In genomic region chr10:77084568-77084967, GRCm38 (mm10) we compare ENCODE assay signal across 17 mouse cellular contexts. TPM values are rescaled to one million over a fixed set of nuclear protein-coding genes. Genes with fewer than 3 reads are reported as not detected.
DNase-seq lines count a peak whose midpoint lies in the region; ATAC-seq and TF ChIP-seq lines count a peak whose summit lies in the region.
"Had no signal": no experiment of that assay in that cellular context is flagged by ENCODE, and none has a peak within 500 bp of the region (broad histone marks: within the 10 kb centered on the region; RNA-seq: fewer than 3 reads in every experiment).

No protein-coding gene starts in this region.

- no peak for TF ChIP-seq POLR2A in heart, adult 2 months (IDR thresholded peaks at IDR 0.05; ENCODE audit: insufficient read depth, low read depth, low read length)

- ATAC-seq in lung, postnatal 0 days: peak; percentile 38; the same call in 1 of the 2 replicates
- ATAC-seq: intestine, postnatal 0 days had no signal

- no peak overlapping the region for H3ac ChIP-seq in C2C12 (ENCODE audit: control insufficient read depth, insufficient read length, low read depth)

- H3K4me3 ChIP-seq in heart, adult 2 months: no peak overlapping the region
- H3K4me3 ChIP-seq in lung, postnatal 0 days (ENCODE audit: low read depth, low read length): no peak overlapping the region
- H3K4me3 ChIP-seq in C2C12 (ENCODE audit: insufficient read depth, poor library complexity, severe bottlenecking): no peak overlapping the region
- H3K4me3 ChIP-seq: embryonic facial prominence, embryonic 13.5 days; forebrain, embryonic 12.5 days; heart, embryonic 15.5 days; hindbrain, embryonic 15.5 days had no signal

- peaks cover 10% of the 10 kb centered on the region for H3K79me3 ChIP-seq in C2C12 (ENCODE audit: low read depth)

- TF ChIP-seq CTCF in heart, adult 2 months (IDR thresholded peaks at IDR 0.05): no peak
- TF ChIP-seq CTCF in lung, postnatal 0 days (IDR thresholded peaks at IDR 0.05): no peak
- no peak for TF ChIP-seq CTCF in C2C12 (IDR thresholded peaks at IDR 0.05; ENCODE audit: control insufficient read depth, insufficient read depth, insufficient read length)

- intact Hi-C loops in heart, postnatal 10 days (cut with DNase I): loop anchor here (5.0 to 10.0 kb wide), 2 partner anchors 268 to 420 kb away; no protein-coding TSS in a partner anchor
- intact Hi-C loops in heart, adult 2 months (cut with DNase I): no loop called here

- H3K4me1 ChIP-seq in heart, adult 2 months (ENCODE audit: control insufficient read depth, insufficient read depth, low read length): no peaks in the 10 kb centered on the region
- no peaks in the 10 kb centered on the region for H3K4me1 ChIP-seq in lung, postnatal 0 days (ENCODE audit: insufficient read depth, low read depth, low read length)

- peak; percentile 53 to 61 for DNase-seq in heart, postnatal 10 days
- no peak for DNase-seq in heart, adult 2 months
- DNase-seq in lung, postnatal 0 days (ENCODE audit: low spot score): peak; percentile 41
- no peak for DNase-seq in lung, postnatal 36 days
- DNase-seq in adrenal gland, postnatal 10 days: peak; percentile 67
- no peak for DNase-seq in right cerebral cortex, adult 2 months (ENCODE audit: low spot score in 2 of 2)
- DNase-seq in right cerebral cortex, postnatal 14 days: no peak
- DNase-seq: B cell, adult 2 months; cerebellum, adult 2 months; gastrocnemius, postnatal 36 days; right cerebral cortex, adult 18-20 months had no signal

- no peak overlapping the region for H3K4me2 ChIP-seq in lung, postnatal 0 days (replicated peaks; ENCODE audit: low read depth, low read length)
- H3K4me2 ChIP-seq: embryonic facial prominence, embryonic 13.5 days; forebrain, embryonic 12.5 days; heart, embryonic 15.5 days; hindbrain, embryonic 15.5 days had no signal

- no peaks in the 10 kb centered on the region for H3K79me2 ChIP-seq in heart, adult 2 months (replicated peaks; ENCODE audit: control insufficient read depth, insufficient read depth, low read length)
- H3K79me2 ChIP-seq in C2C12 (ENCODE audit: control insufficient read depth, insufficient read depth): peaks cover 35% of the 10 kb centered on the region

- no peak for TF ChIP-seq EP300 in heart, adult 2 months (IDR thresholded peaks at IDR 0.05; ENCODE audit: insufficient read depth, low read depth, low read length)
- TF ChIP-seq EP300 in lung, postnatal 0 days (IDR thresholded peaks at IDR 0.05): no peak

- H3K36me3 ChIP-seq in heart, adult 2 months (ENCODE audit: control insufficient read depth, insufficient read depth, low read length): no peaks in the 10 kb centered on the region
- no peaks in the 10 kb centered on the region for H3K36me3 ChIP-seq in lung, postnatal 0 days (ENCODE audit: insufficient read depth, low read length)
- H3K36me3 ChIP-seq in C2C12 (ENCODE audit: control insufficient read depth, insufficient read depth): peaks cover 74% of the 10 kb centered on the region
- H3K36me3 ChIP-seq: hindbrain, embryonic 15.5 days had no signal

- H3K9ac ChIP-seq in heart, adult 2 months (ENCODE audit: low read depth, low read length): no peak overlapping the region
- no peak overlapping the region for H3K9ac ChIP-seq in lung, postnatal 0 days (replicated peaks; ENCODE audit: low read depth)
- H3K9ac ChIP-seq: embryonic facial prominence, embryonic 13.5 days; forebrain, embryonic 12.5 days; heart, embryonic 15.5 days; hindbrain, embryonic 15.5 days had no signal

- no peak overlapping the region for H3K27ac ChIP-seq in heart, adult 2 months
- no peak overlapping the region for H3K27ac ChIP-seq in lung, postnatal 0 days (ENCODE audit: low read length)
- H3K27ac ChIP-seq: embryonic facial prominence, embryonic 13.5 days; forebrain, embryonic 12.5 days; heart, embryonic 15.5 days; hindbrain, embryonic 15.5 days had no signal

- no peaks in the 10 kb centered on the region for H3K9me3 ChIP-seq in lung, postnatal 0 days (ENCODE audit: low read length)
- H3K9me3 ChIP-seq: embryonic facial prominence, embryonic 13.5 days; forebrain, embryonic 12.5 days; heart, embryonic 15.5 days; hindbrain, embryonic 15.5 days had no signal

- H3K27me3 ChIP-seq in heart, adult 2 months (ENCODE audit: control insufficient read depth, insufficient read depth, low read length): no peaks in the 10 kb centered on the region
- no peaks in the 10 kb centered on the region for H3K27me3 ChIP-seq in lung, postnatal 0 days (replicated peaks; ENCODE audit: insufficient read depth, low read length)
- no peaks in the 10 kb centered on the region for H3K27me3 ChIP-seq in C2C12 (ENCODE audit: control insufficient read depth, insufficient read depth, insufficient read length)
- H3K27me3 ChIP-seq: embryonic facial prominence, embryonic 13.5 days; forebrain, embryonic 12.5 days; heart, embryonic 15.5 days; hindbrain, embryonic 15.5 days had no signal

- 28% methylated on average over 1 of the region's 1 CpGs for WGBS in heart, adult 2 months
- 59% methylated on average over 1 of the region's 1 CpGs for WGBS in lung, postnatal 0 days

TF ChIP-seq in C2C12, 6 proteins besides CTCF, POLR2A, EP300 and RAD21:
- TF ChIP-seq MAX (IDR thresholded peaks at IDR 0.05): no peak
- TF ChIP-seq USF1 (IDR thresholded peaks at IDR 0.05; ENCODE audit: low read depth): no peak
- TF ChIP-seq CEBPB (IDR thresholded peaks at IDR 0.05; ENCODE audit: low read depth): no peak
- peak; percentile 47 for TF ChIP-seq MYOD1 (IDR thresholded peaks at IDR 0.05; ENCODE audit: control insufficient read depth, insufficient read length, low read depth)
- no peak for TF ChIP-seq FOSL1 (IDR thresholded peaks at IDR 0.05; ENCODE audit: insufficient read depth, low read length, poor library complexity, severe bottlenecking)
- TF ChIP-seq MYOG (IDR thresholded peaks at IDR 0.05; ENCODE audit: control insufficient read depth, extremely low read depth, insufficient read length): no peak
TF ChIP-seq in C2C12: peak in this region for 1.

RNA-seq across cellular contexts. Expression of gene Slc19a1, which starts 52.5 kb away (rescaled TPM):
- total RNA-seq in heart, postnatal 10 days (2021): 1 to 10 TPM; 4.7 to 7.5 TPM
- total RNA-seq in heart, adult 2 months (2021): 1 to 10 TPM; 4.0 to 5.7 TPM
- polyA plus RNA-seq in heart, adult 2 months (2012; rRNA removed): 14.3 and 17.4 TPM in 2 replicates
- 8.1 and 8.4 TPM in 2 replicates for polyA plus RNA-seq in lung, postnatal 0 days (2015; fragmentation: Nextera tagmentation; extraction: Ambion mirVana)
- polyA plus RNA-seq in C2C12 (2012; fragmentation: generic; extraction: Trizol): 45.1 TPM
- total RNA-seq in adrenal gland, postnatal 10 days (2021): 10 to 100 TPM; 25.7 TPM

Comparison
In these comparisons a context has a peak if more than half of its experiments do, and no peak if none do; other contexts are left out.
1. DNase-seq: peak in heart, postnatal 10 days (2 of 2), lung, postnatal 0 days (single experiment) and adrenal gland, postnatal 10 days (single experiment); none in heart, adult 2 months (0 of 2), lung, postnatal 36 days (single experiment), right cerebral cortex, adult 2 months (0 of 2) and right cerebral cortex, postnatal 14 days (single experiment).